Comparison of ENCODE assay signal across 13 mouse cellular contexts in genomic region chr15:6539639-6540338, GRCm38 (mm10). TPM values are rescaled to one million over a fixed set of nuclear protein-coding genes. Genes with fewer than 3 reads are reported as not detected.
DNase-seq lines count a peak whose midpoint lies in the region; ATAC-seq and TF ChIP-seq lines count a peak whose summit lies in the region.
"Had no signal": no experiment of that assay in that cellular context is flagged by ENCODE, and none has a peak within 500 bp of the region (broad histone marks: within the 10 kb centered on the region; RNA-seq: fewer than 3 reads in every experiment).

No protein-coding gene starts in this region.

- no peak overlapping the region for H3K9ac ChIP-seq in lung, embryonic 14.5 days
- no peak overlapping the region for H3K9ac ChIP-seq in liver, embryonic 14.5 days (replicated peaks)
- H3K9ac ChIP-seq in forebrain, embryonic 16.5 days (replicated peaks; ENCODE audit: low read depth, low read length) = no peak overlapping the region

- no peaks in the 10 kb centered on the region for H3K36me3 ChIP-seq in lung, embryonic 14.5 days (ENCODE audit: insufficient read depth)
- H3K36me3 ChIP-seq in liver, embryonic 14.5 days (replicated peaks; ENCODE audit: control insufficient read depth, insufficient read depth, low read depth) = no peaks in the 10 kb centered on the region
- H3K36me3 ChIP-seq in forebrain, embryonic 16.5 days (ENCODE audit: control insufficient read depth, insufficient read depth) = no peaks in the 10 kb centered on the region

- TF ChIP-seq POLR2A in bone marrow macrophage, adult 2 months (IDR thresholded peaks at IDR 0.05; ENCODE audit: borderline replicate concordance, low read depth, low read length) = no peak

- TF ChIP-seq CTCF in lung, embryonic 14.5 days (IDR thresholded peaks at IDR 0.05; ENCODE audit: low read depth) = no peak
- TF ChIP-seq CTCF in bone marrow macrophage, adult 2 months (IDR thresholded peaks at IDR 0.05; ENCODE audit: low read depth, low read length) = no peak
- TF ChIP-seq CTCF in liver, embryonic 14.5 days (IDR thresholded peaks at IDR 0.05; ENCODE audit: low read depth) = no peak

- no peaks in the 10 kb centered on the region for H3K9me3 ChIP-seq in lung, embryonic 14.5 days (ENCODE audit: low read depth, low read length)
- no peaks in the 10 kb centered on the region for H3K9me3 ChIP-seq in liver, embryonic 14.5 days (ENCODE audit: control insufficient read depth, low read length)
- no peaks in the 10 kb centered on the region for H3K9me3 ChIP-seq in forebrain, embryonic 16.5 days (ENCODE audit: control insufficient read depth, low read length)

- DNase-seq in lung, embryonic 14.5 days = peak; percentile 39
- no peak for DNase-seq in lung, postnatal 14 days
- DNase-seq in liver, embryonic 14.5 days (ENCODE audit: low read depth in 3 of 3, low spot score in 3 of 3) = no peak
- DNase-seq in thymus, postnatal 36 days = no peak
- DNase-seq in layer of hippocampus, postnatal 36 days = no peak
- DNase-seq: cerebellum, postnatal 14 days; kidney, postnatal 4 days; left cerebral cortex, postnatal 4 days; lung, postnatal 10 days; right cerebral cortex, postnatal 4 days had no signal

- H3K4me1 ChIP-seq in lung, embryonic 14.5 days (ENCODE audit: insufficient read depth) = 0 out of 2 replicates have a peak, but pooled peaks cover 3% of the 10 kb centered on the region
- peaks cover 16% of the 10 kb centered on the region for H3K4me1 ChIP-seq in bone marrow macrophage, adult 2 months (ENCODE audit: control insufficient read depth, insufficient read depth, low read length)
- peaks cover 2 to 11% of the 10 kb centered on the region in 2 experiments; a peak in 3 of 4 replicates for H3K4me1 ChIP-seq in liver, embryonic 14.5 days (replicated peaks; ENCODE audit: control insufficient read depth in 2 of 2, insufficient read depth in 2 of 2, low read length in 1 of 2)
- no peaks in the 10 kb centered on the region for H3K4me1 ChIP-seq in forebrain, embryonic 16.5 days (replicated peaks; ENCODE audit: control insufficient read depth, insufficient read depth, low read length)

- no peak for ATAC-seq in lung, embryonic 14.5 days (ENCODE audit: insufficient read depth)
- ATAC-seq in liver, embryonic 14.5 days (ENCODE audit: insufficient read depth) = peak; percentile 66
- ATAC-seq in neutrophil, adult 5-6 weeks (ENCODE audit: extremely low read depth, insufficient number of reproducible peaks, low FRiP score, poor library complexity, severe bottlenecking) = peak; percentile 41; the same call in 1 of the 2 replicates
- ATAC-seq in forebrain, embryonic 16.5 days = no peak

- H3K27ac ChIP-seq in lung, embryonic 14.5 days (ENCODE audit: low read depth) = no peak overlapping the region
- peak overlapping the region; percentile 18; the same call in 1 of the 2 replicates for H3K27ac ChIP-seq in bone marrow macrophage, adult 2 months (ENCODE audit: insufficient read depth, low read depth, low read length)
- no peak overlapping the region for H3K27ac ChIP-seq in liver, embryonic 14.5 days
- H3K27ac ChIP-seq in forebrain, embryonic 16.5 days (ENCODE audit: low read length) = no peak overlapping the region

- no peak overlapping the region for H3K4me2 ChIP-seq in lung, embryonic 14.5 days
- H3K4me2 ChIP-seq in liver, embryonic 14.5 days (ENCODE audit: low read depth) = 0 out of 2 replicates have a peak overlapping the region, but pooled peaks have one; percentile 2
- H3K4me2 ChIP-seq in forebrain, embryonic 16.5 days (ENCODE audit: low read length) = no peak overlapping the region

- 30% methylated on average over 7 of the region's 7 CpGs for WGBS in lung, embryonic 14.5 days
- WGBS in liver, embryonic 14.5 days (ENCODE audit: insufficient replicate concordance) = 21% methylated on average over 7 of the region's 7 CpGs
- 80% methylated on average over 7 of the region's 7 CpGs for WGBS in forebrain, embryonic 16.5 days

- H3K4me3 ChIP-seq in lung, embryonic 14.5 days (ENCODE audit: low read depth, low read length) = no peak overlapping the region
- no peak overlapping the region for H3K4me3 ChIP-seq in bone marrow macrophage, adult 2 months (ENCODE audit: insufficient read depth, low read length)
- no peak overlapping the region for H3K4me3 ChIP-seq in liver, embryonic 14.5 days (ENCODE audit: insufficient read depth in 1 of 2, low read depth in 2 of 2, low read length in 2 of 2)
- H3K4me3 ChIP-seq in forebrain, embryonic 16.5 days (replicated peaks; ENCODE audit: low read length) = no peak overlapping the region

- TF ChIP-seq EP300 in liver, embryonic 14.5 days (IDR thresholded peaks at IDR 0.05; ENCODE audit: low read depth) = peak; percentile 47

- H3K27me3 ChIP-seq in lung, embryonic 14.5 days (ENCODE audit: insufficient read depth, low read length) = no peaks in the 10 kb centered on the region
- H3K27me3 ChIP-seq in liver, embryonic 14.5 days (ENCODE audit: control insufficient read depth, insufficient read depth, low read length) = no peaks in the 10 kb centered on the region
- no peaks in the 10 kb centered on the region for H3K27me3 ChIP-seq in forebrain, embryonic 16.5 days (replicated peaks; ENCODE audit: control insufficient read depth, insufficient read depth, low read length)

RNA-seq across cellular contexts. Expression of gene Fyb, which starts 17.1 kb away (rescaled TPM):
- polyA plus RNA-seq in lung, embryonic 14.5 days (2014; fragmentation: Nextera tagmentation; extraction: Ambion mirVana) = 6.2 and 6.5 TPM in 2 replicates
- 1,205 and 1,358 TPM in 2 replicates for polyA plus RNA-seq in bone marrow macrophage, adult 2 months (2012; ENCODE audit: insufficient read depth, insufficient read length, missing spikeins)
- 3.5 and 8.3 TPM in 2 replicates for polyA plus RNA-seq in liver, embryonic 14.5 days (2012; rRNA removed)
- 19.0 and 19.5 TPM in 2 replicates for polyA plus RNA-seq in liver, embryonic 14.5 days (2014; fragmentation: Nextera tagmentation; extraction: Ambion mirVana)
- 337 and 407 TPM in 2 replicates for total RNA-seq in neutrophil, adult 5-6 weeks (2017)
- 1.6 TPM in 2 replicates for polyA plus RNA-seq in forebrain, embryonic 16.5 days (2015; fragmentation: Nextera tagmentation; extraction: Ambion mirVana)
- total RNA-seq in layer of hippocampus, postnatal 36 days (2021) = 1 to 10 TPM; 5.9 to 8.3 TPM

Comparison
In these comparisons a context has a peak if more than half of its experiments do, and no peak if none do; other contexts are left out.
1. ATAC-seq: peak in liver, embryonic 14.5 days (single experiment) and neutrophil, adult 5-6 weeks (single experiment); none in lung, embryonic 14.5 days (single experiment) and forebrain, embryonic 16.5 days (single experiment).
2. RNA of gene Fyb, which starts 17.1 kb away (polyA plus RNA-seq): 1,205 to 1,358 TPM in bone marrow macrophage, adult 2 months; 3.5 to 19.5 TPM in liver, embryonic 14.5 days, 6.2 to 6.5 TPM in lung, embryonic 14.5 days and 1.6 TPM in forebrain, embryonic 16.5 days; every median in the first group is over 10 times any median in the second.